Mouse (Mus musculus): Measurements from ENCODE around the gene Sema5a.

DNA sequence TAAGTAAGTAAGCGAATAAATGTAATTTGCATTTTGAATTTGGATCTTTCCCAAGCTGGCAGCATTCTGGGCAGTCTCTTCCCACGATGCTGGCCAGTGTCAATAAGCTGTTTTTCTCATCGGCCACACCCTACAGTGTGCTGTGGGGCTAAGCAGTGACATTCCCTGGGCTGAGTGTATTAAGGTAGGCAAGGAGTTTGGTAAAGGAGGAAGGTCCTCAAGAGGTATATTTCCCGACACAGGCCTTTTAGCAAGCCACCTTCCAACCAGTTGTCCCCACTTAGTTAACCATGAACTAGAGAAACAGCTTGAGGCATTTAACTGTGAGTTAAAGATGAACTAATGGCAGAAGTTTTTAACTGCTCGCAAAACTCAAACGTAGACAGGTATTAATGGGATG is 18.2 kb upstream of the Sema5a start:
- no peak for TF ChIP-seq GATA1 (IDR thresholded peaks at IDR 0.05; ENCODE audit: low read length)
- TF ChIP-seq TAL1 (IDR thresholded peaks at IDR 0.05; ENCODE audit: low read length) = no peak
